Mouse (Mus musculus): ENCODE measurements around the gene Syn3. TPM values are rescaled to one million over a fixed set of nuclear protein-coding genes. Genes with fewer than 3 reads are reported as not detected.
A peak's percentile ranks its signal among the peaks of the same experiment; 100 is the strongest.
"Not testable (repeated sequence)": the region's sequence is repeated elsewhere in the genome, so short reads cannot be mapped to it uniquely, and the experiment has no call there.

Syn3 gene
- total RNA-seq (2021): 2.3 and 3.6 TPM in 2 replicates
- long read RNA-seq, experiment 1, partial matches to known transcripts: 1 of 4 reads
- long read RNA-seq, experiment 1, other reads (novel, unspliced or antisense): 3 of 4 reads
- long read RNA-seq, experiment 2, partial matches to known transcripts: 0 of 10 reads
- long read RNA-seq, experiment 2, other reads (novel, unspliced or antisense): 10 of 10 reads

GRCm38 (mm10) chr10:86498673-86499391, at the start of gene Syn3:
Gene Syn3 (minus strand): TSS chr10:86498896.
- peak; percentile 95 for DNase-seq

GRCm38 (mm10) chr10:86526357-86526874, 27.7 kb upstream of the Syn3 start:
- DNase-seq: not testable (repeated sequence)

GRCm38 (mm10) chr10:86513801-86514200, 15.1 kb upstream of the Syn3 start:
- peak; percentile 8 for DNase-seq

GRCm38 (mm10) chr10:86510941-86511340, 12.2 kb upstream of the Syn3 start:
- DNase-seq: no peak

- DNase-seq: no peak
These were observed 3.4 kb upstream of the Syn3 start for GRCm38 (mm10) chr10:86502063-86502462.

- DNase-seq: peak; percentile 47
These were observed 534 bp downstream of the Syn3 start for GRCm38 (mm10) chr10:86498051-86498672.

- DNase-seq: no peak
These were observed 2.8 kb downstream of the Syn3 start for GRCm38 (mm10) chr10:86495851-86496250.

GRCm38 (mm10) chr10:86493140-86493539, 5.6 kb downstream of the Syn3 start:
- DNase-seq: no peak

- DNase-seq: no peak
These were observed 6.4 kb downstream of the Syn3 start for GRCm38 (mm10) chr10:86492089-86492907.

- DNase-seq: no peak
These were observed 7.2 kb downstream of the Syn3 start for GRCm38 (mm10) chr10:86491316-86492088.

GRCm38 (mm10) chr10:86488544-86488943, 10.2 kb downstream of the Syn3 start:
- no peak for DNase-seq

GRCm38 (mm10) chr10:86485971-86486370, 12.7 kb downstream of the Syn3 start:
- no peak for DNase-seq

- DNase-seq: peak; percentile 71
These were observed 14.7 kb downstream of the Syn3 start for GRCm38 (mm10) chr10:86483968-86484367.

- DNase-seq: no peak
These were observed 16.2 kb downstream of the Syn3 start for GRCm38 (mm10) chr10:86482496-86482895.

- DNase-seq: no peak
These were observed 18.0 kb downstream of the Syn3 start for GRCm38 (mm10) chr10:86480711-86481110.

- DNase-seq: no peak
These were observed 19.0 kb downstream of the Syn3 start for GRCm38 (mm10) chr10:86479718-86480121.

- DNase-seq: no peak
These were observed 22.0 kb downstream of the Syn3 start for GRCm38 (mm10) chr10:86476720-86477119.

GRCm38 (mm10) chr10:86475270-86475669, 23.4 kb downstream of the Syn3 start:
- DNase-seq: no peak

- no peak for DNase-seq
These were observed 24.2 kb downstream of the Syn3 start for GRCm38 (mm10) chr10:86474176-86475154.

GRCm38 (mm10) chr10:86473637-86474154, 25.0 kb downstream of the Syn3 start:
- DNase-seq: peak; percentile 47
